Mouse (Mus musculus): ENCODE measurements around the gene Tesc. TPM values are rescaled to one million over a fixed set of nuclear protein-coding genes. Genes with fewer than 3 reads are reported as not detected.

Tesc gene
- total and polyA plus RNA-seq, 3 experiments, result not detected

- Histone ChIP-seq H3K9me3 (replicated peaks) (no peaks in the 10 kb centered on the region), H3K4me1 (ENCODE audit: insufficient read depth, low read depth, low read length) (peaks cover 3% of the 10 kb centered on the region; the same call in 1 of the 2 replicates), H3K27me3 (ENCODE audit: insufficient read depth, low read length) (no peaks in the 10 kb centered on the region), H3K36me3 (replicated peaks) (peaks cover 97% of the 10 kb centered on the region), H3K4me3 (ENCODE audit: low read depth, low read length) (no peak overlapping the region)
- ATAC-seq (ENCODE audit: extremely low read depth, insufficient number of reproducible peaks, low FRiP score, poor library complexity, severe bottlenecking) (no peak; the same call in 1 of the 2 replicates), DNase-seq (ENCODE audit: low spot score) (no peak)
- TF ChIP-seq GATA2 (IDR thresholded peaks at IDR 0.05; ENCODE audit: borderline replicate concordance, low read depth, low read length) (no peak), GATA1 (IDR thresholded peaks at IDR 0.05; ENCODE audit: borderline replicate concordance, low read length) (no peak), TAL1 (conservative IDR thresholded peaks at IDR 0.05; ENCODE audit: low read depth, low read length) (no peak), POLR2AphosphoS5 (IDR thresholded peaks at IDR 0.05; ENCODE audit: insufficient replicate concordance, low read depth, low read length) (no peak), CTCF (IDR thresholded peaks at IDR 0.05; ENCODE audit: low read depth, low read length) (no peak)
Observed at GRCm38 (mm10) chr5:118089102-118089501, 61.6 kb downstream of the Tesc start.

GRCm38 (mm10) chr5:118090101-118090500 is 62.6 kb downstream of the Tesc start:
- no peak for DNase-seq (ENCODE audit: low spot score)
- peaks cover 97% of the 10 kb centered on the region for H3K36me3 ChIP-seq (replicated peaks)
- H3K9me3 ChIP-seq (replicated peaks), result no peaks in the 10 kb centered on the region
- no peak overlapping the region for H3K4me3 ChIP-seq (ENCODE audit: low read depth, low read length)
- TF ChIP-seq CTCF (IDR thresholded peaks at IDR 0.05; ENCODE audit: low read depth, low read length) (no peak), TAL1 (conservative IDR thresholded peaks at IDR 0.05; ENCODE audit: low read depth, low read length) (no peak), POLR2AphosphoS5 (IDR thresholded peaks at IDR 0.05; ENCODE audit: insufficient replicate concordance, low read depth, low read length) (no peak), GATA1 (IDR thresholded peaks at IDR 0.05; ENCODE audit: borderline replicate concordance, low read length) (no peak), GATA2 (IDR thresholded peaks at IDR 0.05; ENCODE audit: borderline replicate concordance, low read depth, low read length) (no peak)
- H3K27me3 ChIP-seq (ENCODE audit: insufficient read depth, low read length), result no peaks in the 10 kb centered on the region
- no peak for ATAC-seq (ENCODE audit: extremely low read depth, insufficient number of reproducible peaks, low FRiP score, poor library complexity, severe bottlenecking)
- peaks cover 3% of the 10 kb centered on the region; the same call in 1 of the 2 replicates for H3K4me1 ChIP-seq (ENCODE audit: insufficient read depth, low read depth, low read length)

- Histone ChIP-seq H3K36me3 (replicated peaks) (peaks cover 97% of the 10 kb centered on the region), H3K4me1 (ENCODE audit: insufficient read depth, low read depth, low read length) (peaks cover 3% of the 10 kb centered on the region; the same call in 1 of the 2 replicates), H3K4me3 (ENCODE audit: low read depth, low read length) (no peak overlapping the region), H3K27me3 (ENCODE audit: insufficient read depth, low read length) (no peaks in the 10 kb centered on the region), H3K9me3 (replicated peaks) (no peaks in the 10 kb centered on the region)
- TF ChIP-seq CTCF (IDR thresholded peaks at IDR 0.05; ENCODE audit: low read depth, low read length) (peak; percentile 52; the same call in 1 of the 2 replicates), GATA1 (IDR thresholded peaks at IDR 0.05; ENCODE audit: borderline replicate concordance, low read length) (no peak)
- DNase-seq (ENCODE audit: low spot score) (no peak), ATAC-seq (ENCODE audit: extremely low read depth, insufficient number of reproducible peaks, low FRiP score, poor library complexity, severe bottlenecking) (no peak; the same call in 1 of the 2 replicates)
Observed at GRCm38 (mm10) chr5:118090837-118091236, 63.3 kb downstream of the Tesc start.

DNA sequence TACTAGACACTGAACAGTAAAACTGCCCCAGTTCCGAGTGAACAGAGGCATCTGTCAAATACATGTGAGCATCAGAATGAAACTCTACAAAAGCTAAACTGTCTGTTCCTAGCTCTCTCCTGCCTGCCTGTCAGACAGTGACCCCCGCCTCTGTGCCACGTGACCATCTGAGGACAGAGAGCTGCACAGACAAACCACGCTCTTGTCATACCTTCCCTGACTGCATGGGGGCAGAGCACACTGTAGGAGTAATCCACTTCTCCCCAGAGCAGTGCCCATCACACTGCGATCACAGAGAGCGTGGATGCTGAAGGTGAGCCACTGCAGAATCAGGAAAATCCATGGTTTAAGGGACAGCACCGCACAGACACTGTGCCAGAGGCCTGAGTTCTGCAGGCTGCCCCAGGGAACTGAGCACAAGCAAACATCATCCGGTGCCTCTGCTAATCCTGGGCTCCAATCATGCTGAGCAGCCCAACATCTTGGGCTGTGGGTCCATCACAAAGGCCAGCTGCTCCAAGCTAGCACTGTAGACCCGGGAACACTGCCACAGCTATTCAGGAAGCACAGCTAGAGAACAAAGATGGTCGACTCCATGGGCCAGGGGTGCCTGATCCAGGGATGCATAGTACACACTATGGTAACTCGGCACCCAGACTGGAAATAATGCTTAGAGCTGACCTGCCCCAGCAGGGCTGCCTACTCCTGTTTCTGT is 65.9 kb downstream of the Tesc start:
- DNase-seq (ENCODE audit: low spot score) (no peak), ATAC-seq (ENCODE audit: extremely low read depth, insufficient number of reproducible peaks, low FRiP score, poor library complexity, severe bottlenecking) (no peak)
- no peaks in the 10 kb centered on the region for H3K27me3 ChIP-seq (ENCODE audit: insufficient read depth, low read length)
- no peaks in the 10 kb centered on the region for H3K9me3 ChIP-seq (replicated peaks)
- no peak overlapping the region for H3K4me3 ChIP-seq (ENCODE audit: low read depth, low read length)
- TF ChIP-seq POLR2AphosphoS5 (IDR thresholded peaks at IDR 0.05; ENCODE audit: insufficient replicate concordance, low read depth, low read length) (no peak), GATA2 (IDR thresholded peaks at IDR 0.05; ENCODE audit: borderline replicate concordance, low read depth, low read length) (no peak), GATA1 (IDR thresholded peaks at IDR 0.05; ENCODE audit: borderline replicate concordance, low read length) (no peak), TAL1 (conservative IDR thresholded peaks at IDR 0.05; ENCODE audit: low read depth, low read length) (no peak), CTCF (IDR thresholded peaks at IDR 0.05; ENCODE audit: low read depth, low read length) (no peak)
- no peaks in the 10 kb centered on the region for H3K4me1 ChIP-seq (ENCODE audit: insufficient read depth, low read depth, low read length)
- H3K36me3 ChIP-seq (replicated peaks), result peaks cover 99% of the 10 kb centered on the region

GRCm38 (mm10) chr5:118095433-118095832 is 67.9 kb downstream of the Tesc start:
- no peak for DNase-seq (ENCODE audit: low spot score)
- Histone ChIP-seq H3K4me1 (ENCODE audit: insufficient read depth, low read depth, low read length) (0 out of 2 replicates have a peak, but pooled peaks cover 3% of the 10 kb centered on the region), H3K4me3 (ENCODE audit: low read depth, low read length) (no peak overlapping the region), H3K36me3 (replicated peaks) (peaks cover 100% of the 10 kb centered on the region), H3K9me3 (replicated peaks) (no peaks in the 10 kb centered on the region), H3K27me3 (ENCODE audit: insufficient read depth, low read length) (no peaks in the 10 kb centered on the region)
- ATAC-seq (ENCODE audit: extremely low read depth, insufficient number of reproducible peaks, low FRiP score, poor library complexity, severe bottlenecking), result no peak
- TF ChIP-seq TAL1 (conservative IDR thresholded peaks at IDR 0.05; ENCODE audit: low read depth, low read length) (no peak), POLR2AphosphoS5 (IDR thresholded peaks at IDR 0.05; ENCODE audit: insufficient replicate concordance, low read depth, low read length) (no peak), GATA1 (IDR thresholded peaks at IDR 0.05; ENCODE audit: borderline replicate concordance, low read length) (no peak), GATA2 (IDR thresholded peaks at IDR 0.05; ENCODE audit: borderline replicate concordance, low read depth, low read length) (no peak), CTCF (IDR thresholded peaks at IDR 0.05; ENCODE audit: low read depth, low read length) (no peak)

DNA sequence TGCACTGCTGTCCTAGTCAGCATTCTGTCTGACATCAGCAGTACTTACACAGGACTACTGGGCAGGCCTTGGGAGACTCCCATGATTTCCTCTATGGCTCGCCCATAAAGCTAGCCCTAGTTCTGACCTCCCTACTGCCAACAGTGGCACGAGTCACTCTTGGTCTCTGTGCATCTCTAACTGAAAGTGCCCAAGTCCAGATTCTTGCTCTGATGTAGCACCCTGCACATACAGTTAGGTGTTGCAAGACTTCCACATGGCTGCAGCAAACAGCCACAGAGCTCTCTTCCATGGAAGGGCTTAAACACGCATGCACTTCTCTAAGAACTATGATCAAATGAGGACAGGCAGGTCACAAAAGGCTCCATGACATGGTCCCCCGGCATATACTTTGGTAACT is 68.3 kb downstream of the Tesc start:
- ATAC-seq (ENCODE audit: extremely low read depth, insufficient number of reproducible peaks, low FRiP score, poor library complexity, severe bottlenecking), result no peak
- Histone ChIP-seq H3K27me3 (ENCODE audit: insufficient read depth, low read length) (no peaks in the 10 kb centered on the region), H3K9me3 (replicated peaks) (no peaks in the 10 kb centered on the region), H3K36me3 (replicated peaks) (peaks cover 100% of the 10 kb centered on the region), H3K4me1 (ENCODE audit: insufficient read depth, low read depth, low read length) (0 out of 2 replicates have a peak, but pooled peaks cover 3% of the 10 kb centered on the region), H3K4me3 (ENCODE audit: low read depth, low read length) (no peak overlapping the region)
- TF ChIP-seq POLR2AphosphoS5 (IDR thresholded peaks at IDR 0.05; ENCODE audit: insufficient replicate concordance, low read depth, low read length), result no peak
- TF ChIP-seq TAL1 (conservative IDR thresholded peaks at IDR 0.05; ENCODE audit: low read depth, low read length), result no peak
- no peak for TF ChIP-seq GATA1 (IDR thresholded peaks at IDR 0.05; ENCODE audit: borderline replicate concordance, low read length)
- TF ChIP-seq CTCF (IDR thresholded peaks at IDR 0.05; ENCODE audit: low read depth, low read length), result no peak
- no peak for TF ChIP-seq GATA2 (IDR thresholded peaks at IDR 0.05; ENCODE audit: borderline replicate concordance, low read depth, low read length)
- no peak for DNase-seq (ENCODE audit: low spot score)
